Mouse (Mus musculus) lung, postnatal 0 days (tissue): ENCODE results near the gene Mepe. TPM values are rescaled to one million over a fixed set of nuclear protein-coding genes. Genes with fewer than 3 reads are reported as not detected.

ENCODE experiments used
- ATAC-seq: fragments of 200-750 bp; cut with Nextera tagmentation; 2 replicates; pipeline ENCODE4 v1.8.0; 2017; ENCODE audit warnings: moderate library complexity
- DNase-seq: peaks from one replicate; pipeline ENCODE4 v3.0.0-alpha.2; 2016; ENCODE audit warnings: low spot score
- H3K27ac ChIP-seq: fragments of 300-500 bp; sonication (generic); 2 replicates; pipeline ENCODE4 v1.5.1; 2014; ENCODE audit warnings: antibody characterized with exemption, mild to moderate bottlenecking, low read length, mixed read lengths
- H3K27me3 ChIP-seq: fragments of 300-500 bp; sonication (generic); replicated peaks from 2 replicates; pipeline ENCODE4 v1.6.1; 2014; ENCODE audit warnings: low read length, mixed read lengths; ENCODE audit not compliant: insufficient read depth
- H3K36me3 ChIP-seq: fragments of 300-500 bp; sonication (generic); 2 replicates; pipeline ENCODE4 v1.6.1; 2014; ENCODE audit warnings: low read length, mixed read lengths; ENCODE audit not compliant: insufficient read depth
- H3K4me1 ChIP-seq: fragments of 300-500 bp; sonication (generic); 2 replicates; pipeline ENCODE4 v1.6.1; 2014; ENCODE audit warnings: antibody characterized with exemption, low read depth, low read length, mixed read lengths; ENCODE audit not compliant: insufficient read depth
- H3K4me2 ChIP-seq: fragments of 300-500 bp; sonication (generic); replicated peaks from 2 replicates; pipeline ENCODE4 v1.6.1; 2014; ENCODE audit warnings: low read depth, mild to moderate bottlenecking, low read length, moderate library complexity, mixed read lengths
- H3K4me3 ChIP-seq: fragments of 300-500 bp; sonication (generic); 2 replicates; pipeline ENCODE4 v1.5.1; 2014; ENCODE audit warnings: low read depth, low read length
- H3K9ac ChIP-seq: fragments of 300-500 bp; sonication (generic); replicated peaks from 2 replicates; pipeline ENCODE4 v1.6.1; 2014; ENCODE audit warnings: low read depth, mild to moderate bottlenecking
- H3K9me3 ChIP-seq: fragments of 300-500 bp; sonication (generic); 2 replicates; pipeline ENCODE4 v1.6.1; 2016; ENCODE audit warnings: low read length, mixed read lengths
- CTCF ChIP-seq: IDR thresholded peaks from 2 replicates; pipeline ENCODE4 v1.5.1; 2016; ENCODE audit warnings: antibody characterized with exemption, mild to moderate bottlenecking
- EP300 ChIP-seq: IDR thresholded peaks from 2 replicates; pipeline ENCODE4 v1.6.1; 2016; ENCODE audit warnings: antibody characterized with exemption, mild to moderate bottlenecking, control low read depth
- WGBS: fragments of 180-500 bp; shearing (Covaris S2); extraction: QIAGEN DNeasy Blood & Tissue Kit; methylation state at CpG from one replicate; pipeline ENCODE4 v1.1.7; 2014; 5-methylcytosine and 5-hydroxymethylcytosine counted together
- microRNA-seq: library from miRNA; unstranded; fragments of <30 nt; microRNA quantifications from one replicate; pipeline ENCODE4, GENCODE M21; 2016
- polyA plus RNA-seq: library from polyadenylated mRNA; unstranded; fragments of >200 nt; fragmentation: Nextera tagmentation; extraction: Ambion mirVana; gene quantifications from 2 replicates; pipeline ENCODE4 v1.2.1, GENCODE M21; 2015

The Mepe gene
- polyA plus RNA-seq, 1 experiment from 2014 or later: not detected

GRCm38 (mm10) chr5:104380574-104380973, 55.4 kb downstream of the Mepe start:
- Histone ChIP-seq H3K4me1 (no peaks in the 10 kb centered on the region), H3K36me3 (no peaks in the 10 kb centered on the region), H3K4me3 (no peak overlapping the region), H3K27ac (no peak overlapping the region), H3K9me3 (no peaks in the 10 kb centered on the region), H3K9ac (no peak overlapping the region), H3K27me3 (no peaks in the 10 kb centered on the region), H3K4me2 (no peak overlapping the region)
- DNase-seq: peak; percentile 19
- WGBS: 79% methylated on average over 1 of the region's 1 CpGs
- no peak for ATAC-seq
- no peak for TF ChIP-seq CTCF
- TF ChIP-seq EP300: no peak

- Histone ChIP-seq H3K36me3 (no peaks in the 10 kb centered on the region), H3K4me3 (no peak overlapping the region), H3K4me2 (no peak overlapping the region), H3K27me3 (no peaks in the 10 kb centered on the region), H3K9me3 (no peaks in the 10 kb centered on the region), H3K27ac (no peak overlapping the region), H3K9ac (no peak overlapping the region), H3K4me1 (no peaks in the 10 kb centered on the region)
- 69% methylated on average over 3 of the region's 7 CpGs for WGBS
- no peak for DNase-seq
- TF ChIP-seq EP300 (no peak), CTCF (no peak)
- ATAC-seq: no peak
Measured at GRCm38 (mm10) chr5:104381671-104382070, 56.5 kb downstream of the Mepe start.

- DNase-seq (no peak), ATAC-seq (no peak)
- Histone ChIP-seq H3K9me3 (no peaks in the 10 kb centered on the region), H3K4me3 (no peak overlapping the region), H3K4me1 (no peaks in the 10 kb centered on the region), H3K36me3 (no peaks in the 10 kb centered on the region), H3K27ac (no peak overlapping the region), H3K9ac (no peak overlapping the region), H3K27me3 (no peaks in the 10 kb centered on the region), H3K4me2 (no peak overlapping the region)
- 80% methylated on average over 7 of the region's 7 CpGs for WGBS
- TF ChIP-seq EP300 (no peak), CTCF (no peak)
Measured at GRCm38 (mm10) chr5:104384540-104384939, 59.4 kb downstream of the Mepe start.

- Histone ChIP-seq H3K4me1 (no peaks in the 10 kb centered on the region), H3K27me3 (no peaks in the 10 kb centered on the region)
Measured at GRCm38 (mm10) chr5:104385521-104385920, 60.4 kb downstream of the Mepe start.

GRCm38 (mm10) chr5:104386908-104387307, 61.8 kb downstream of the Mepe start:
- Histone ChIP-seq H3K36me3 (no peaks in the 10 kb centered on the region), H3K27ac (no peak overlapping the region), H3K9me3 (no peaks in the 10 kb centered on the region), H3K4me1 (no peaks in the 10 kb centered on the region), H3K27me3 (no peaks in the 10 kb centered on the region), H3K9ac (no peak overlapping the region), H3K4me2 (no peak overlapping the region), H3K4me3 (no peak overlapping the region)
- DNase-seq: peak; percentile 58
- no peak for TF ChIP-seq EP300
- ATAC-seq: peak; percentile 60
- 31% methylated on average over 5 of the region's 5 CpGs for WGBS

More at GRCm38 (mm10) chr5:104385521-104385920, 60.4 kb downstream of the Mepe start:
- Histone ChIP-seq H3K4me2 (no peak overlapping the region), H3K27ac (no peak overlapping the region), H3K4me3 (no peak overlapping the region), H3K9ac (no peak overlapping the region), H3K36me3 (no peaks in the 10 kb centered on the region), H3K9me3 (no peaks in the 10 kb centered on the region)
- 92% methylated on average over 16 of the region's 16 CpGs for WGBS
- no peak for DNase-seq
- no peak for ATAC-seq
- TF ChIP-seq EP300: no peak
- TF ChIP-seq CTCF: no peak

Small RNA genes within 50 kb of the gene (microRNA-seq; reads per million reads assigned to microRNA genes)
- gene Gm23616: not detected

Other genes starting within 250 kb of the Mepe start
- gene Gm17660, start 247.7 kb upstream of the Mepe start, polyA plus RNA-seq: not detected in 2 replicates
- gene Sparcl1, start 211.6 kb upstream of the Mepe start, polyA plus RNA-seq: 285 and 301 TPM in 2 replicates
- gene Dspp, start 154.6 kb upstream of the Mepe start, polyA plus RNA-seq: 0.02 TPM in 1 of 2 replicates, not detected in the other
- gene Dmp1, start 122.7 kb upstream of the Mepe start, polyA plus RNA-seq: 0.05 and 0.07 TPM in 2 replicates
- 0.37 and 1.2 TPM in 2 replicates for gene Ibsp, start 26.2 kb upstream of the Mepe start, polyA plus RNA-seq
- gene Spp1, start 109.8 kb downstream of the Mepe start, polyA plus RNA-seq: 74.4 and 87.1 TPM in 2 replicates
- gene Pkd2, start 134.1 kb downstream of the Mepe start, polyA plus RNA-seq: 11.0 and 13.5 TPM in 2 replicates
- 9.1 and 9.5 TPM in 2 replicates for gene BC005561, start 183.0 kb downstream of the Mepe start, polyA plus RNA-seq